Mouse (Mus musculus): ENCODE data around the gene Fignl1. TPM values are rescaled to one million over a fixed set of nuclear protein-coding genes. Genes with fewer than 3 reads are reported as not detected.
A peak's percentile ranks its signal among the peaks of the same experiment; 100 is the strongest.

Gene Fignl1
- total RNA-seq, 2 experiments from 2014 or later: 10.3 to 12.1 TPM

GRCm38 (mm10) chr11:11833100-11833499 is 24.3 kb upstream of the Fignl1 start:
- no peak for DNase-seq (ENCODE audit: low spot score in 2 of 2)

- no peak for DNase-seq (ENCODE audit: low spot score in 2 of 2)
Measured at GRCm38 (mm10) chr11:11832755-11833084, 24.0 kb upstream of the Fignl1 start.

DNA sequence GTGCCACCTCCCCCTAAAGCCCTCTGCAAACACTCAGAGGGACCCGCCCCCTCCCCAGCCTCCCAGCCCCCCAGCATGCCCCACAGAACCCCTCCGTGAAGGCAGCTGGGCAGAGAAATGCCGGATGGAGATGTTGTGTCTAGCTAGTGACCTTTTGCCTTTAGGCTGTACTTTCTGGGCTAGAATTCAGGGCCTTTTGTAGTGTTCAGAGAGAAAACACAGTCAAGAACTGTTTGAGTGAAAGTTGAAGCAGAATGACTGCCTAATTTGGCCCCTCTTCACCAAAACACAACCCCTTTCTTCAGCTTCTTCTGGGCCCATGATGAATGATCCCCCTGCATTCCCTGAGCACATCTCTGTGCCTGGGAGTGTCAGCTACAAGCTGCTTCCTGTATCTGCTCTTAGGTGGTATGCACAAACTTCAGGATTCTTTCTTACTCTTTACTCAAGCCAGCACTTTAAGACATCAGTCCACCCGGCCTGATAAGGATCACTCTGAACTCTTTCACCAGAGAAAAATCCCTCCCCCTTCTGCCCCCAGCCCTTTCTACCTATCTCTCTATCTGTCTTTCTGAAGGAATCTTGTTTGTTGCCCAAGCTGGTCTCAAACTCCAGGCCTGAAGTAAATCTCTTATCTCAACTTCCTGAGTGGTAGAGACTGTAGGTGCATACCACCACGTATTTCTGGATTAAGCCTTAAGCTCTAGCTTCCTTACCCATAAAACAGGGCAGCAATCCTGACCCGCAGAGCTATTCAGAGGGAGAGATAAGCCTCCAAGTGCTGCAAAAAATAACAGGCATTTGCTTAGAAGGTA is 23.4 kb upstream of the Fignl1 start:
- DNase-seq (ENCODE audit: low spot score in 2 of 2): no peak

GRCm38 (mm10) chr11:11831526-11831925 is 22.8 kb upstream of the Fignl1 start:
- no peak for DNase-seq (ENCODE audit: low spot score in 2 of 2)

GRCm38 (mm10) chr11:11830884-11831495 is 22.2 kb upstream of the Fignl1 start:
- no peak for DNase-seq (ENCODE audit: low spot score in 2 of 2)

- DNase-seq (ENCODE audit: low spot score in 2 of 2): no peak
Measured at GRCm38 (mm10) chr11:11829161-11830000, 20.6 kb upstream of the Fignl1 start.

DNA sequence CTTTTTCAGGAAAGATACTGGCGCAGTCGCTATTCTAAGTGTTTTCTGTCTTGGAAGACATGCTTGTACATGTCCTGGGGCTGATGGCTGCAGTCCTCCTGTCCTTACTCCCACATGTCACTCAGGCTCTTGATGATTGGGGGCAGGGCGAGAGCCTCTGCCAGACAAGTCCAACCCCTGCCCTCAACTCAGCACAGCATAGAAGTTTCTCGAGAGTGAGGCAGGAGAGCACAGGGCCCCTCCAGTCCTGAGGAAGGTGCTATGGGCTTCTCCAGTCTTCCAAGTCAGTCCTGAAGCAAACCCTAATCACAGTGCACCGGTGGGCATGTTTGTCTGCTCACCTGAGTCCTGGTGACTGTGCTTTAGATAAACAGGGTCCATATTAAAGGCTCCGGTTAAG is 20.0 kb upstream of the Fignl1 start:
- DNase-seq (ENCODE audit: low spot score in 2 of 2): no peak

GRCm38 (mm10) chr11:11828251-11828650 is 19.5 kb upstream of the Fignl1 start:
- DNase-seq (ENCODE audit: low spot score in 2 of 2): no peak

GRCm38 (mm10) chr11:11826475-11826874 is 17.7 kb upstream of the Fignl1 start:
- no peak for DNase-seq (ENCODE audit: low spot score in 2 of 2)

DNA sequence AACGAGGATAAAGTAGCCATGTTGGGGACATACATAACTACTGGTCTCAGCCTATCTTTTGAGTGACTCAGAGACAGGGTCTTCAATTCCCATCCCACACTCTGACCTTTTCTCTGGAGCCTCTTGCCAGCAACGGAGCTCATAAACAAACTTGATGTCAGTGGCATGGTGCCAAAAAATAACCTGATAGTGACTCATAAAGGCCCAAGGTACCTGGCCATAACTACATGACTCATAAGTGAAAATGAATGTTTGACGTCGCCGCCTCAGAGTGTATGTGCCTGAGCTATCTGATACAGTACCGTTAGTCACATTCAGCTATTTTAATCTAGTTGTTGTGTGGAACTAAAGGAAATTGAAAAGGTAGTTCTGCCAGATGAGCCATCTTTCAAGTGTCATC is 16.9 kb upstream of the Fignl1 start:
- no peak for DNase-seq (ENCODE audit: low spot score in 2 of 2)

GRCm38 (mm10) chr11:11824970-11825635 is 16.3 kb upstream of the Fignl1 start:
- DNase-seq (ENCODE audit: low spot score in 2 of 2): no peak

GRCm38 (mm10) chr11:11823980-11824911 is 15.5 kb upstream of the Fignl1 start:
- no peak for DNase-seq (ENCODE audit: low spot score in 2 of 2)

- DNase-seq (ENCODE audit: low spot score in 2 of 2): no peak
Measured at GRCm38 (mm10) chr11:11822181-11823095, 13.7 kb upstream of the Fignl1 start.

- DNase-seq (ENCODE audit: low spot score in 2 of 2): peak in 1 of 2 experiments; percentile 63
Measured at GRCm38 (mm10) chr11:11821387-11821975, 12.7 kb upstream of the Fignl1 start.

DNA sequence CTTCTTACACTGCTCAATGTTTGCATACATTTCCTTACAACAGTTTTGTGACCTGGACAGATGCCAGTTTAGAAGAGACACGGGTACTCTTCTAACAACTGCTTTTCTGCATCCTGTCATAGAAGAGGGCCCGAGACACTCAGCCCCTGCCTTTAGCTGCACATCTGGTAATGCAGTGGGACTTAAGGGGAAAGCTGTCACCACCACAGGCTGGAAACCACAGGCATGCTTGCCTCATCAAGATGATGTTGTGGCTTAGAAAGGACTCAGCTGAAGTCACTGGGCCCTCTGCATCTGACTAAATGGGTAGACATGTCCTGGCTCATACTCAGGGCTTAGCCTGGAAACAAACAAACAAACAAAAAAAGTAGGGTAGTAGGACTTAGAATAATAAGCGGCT is 12.0 kb upstream of the Fignl1 start:
- DNase-seq (ENCODE audit: low spot score in 2 of 2): no peak

GRCm38 (mm10) chr11:11820251-11820650 is 11.5 kb upstream of the Fignl1 start:
- DNase-seq (ENCODE audit: low spot score in 2 of 2): peak; percentile 51 to 81

DNA sequence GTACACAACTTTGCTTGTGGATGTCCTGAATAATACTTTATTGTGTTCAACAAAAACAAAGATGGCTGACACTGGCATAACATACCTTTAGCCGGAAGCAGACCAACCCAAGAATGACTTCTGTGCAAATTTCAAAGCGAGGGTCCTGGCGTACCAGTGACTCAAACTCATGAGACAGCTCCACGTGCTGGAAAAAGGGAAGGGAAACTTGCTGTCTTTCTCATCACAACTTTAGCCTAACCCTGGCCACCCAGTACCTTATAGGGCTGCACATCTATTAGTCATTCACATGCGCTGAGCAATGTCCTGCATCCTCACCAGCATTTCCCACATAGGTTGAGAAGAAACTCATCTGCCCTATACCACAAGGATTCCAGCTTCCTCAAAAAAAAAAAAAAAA is 10.4 kb upstream of the Fignl1 start:
- no peak for DNase-seq (ENCODE audit: low spot score in 2 of 2)

DNA sequence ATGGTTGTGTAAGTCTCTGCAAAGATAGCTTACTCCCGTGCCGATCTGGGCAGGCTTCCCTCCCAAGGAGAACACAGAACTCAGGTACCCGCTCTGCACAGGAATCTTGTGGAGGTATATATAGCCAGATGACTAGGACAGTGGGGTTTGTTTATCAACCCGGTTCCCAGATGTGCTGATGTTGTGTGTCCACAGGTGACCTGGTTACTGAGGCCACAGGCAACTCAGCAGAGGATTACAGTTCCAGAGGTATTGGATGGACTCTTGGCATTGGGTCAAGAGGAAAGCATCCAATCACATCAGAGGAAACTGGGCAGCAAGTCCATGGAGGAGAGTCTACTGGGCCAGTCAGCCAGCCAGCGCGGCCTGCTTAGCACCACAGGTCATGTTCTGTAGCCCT is 10.0 kb upstream of the Fignl1 start:
- no peak for DNase-seq (ENCODE audit: low spot score in 2 of 2)

DNA sequence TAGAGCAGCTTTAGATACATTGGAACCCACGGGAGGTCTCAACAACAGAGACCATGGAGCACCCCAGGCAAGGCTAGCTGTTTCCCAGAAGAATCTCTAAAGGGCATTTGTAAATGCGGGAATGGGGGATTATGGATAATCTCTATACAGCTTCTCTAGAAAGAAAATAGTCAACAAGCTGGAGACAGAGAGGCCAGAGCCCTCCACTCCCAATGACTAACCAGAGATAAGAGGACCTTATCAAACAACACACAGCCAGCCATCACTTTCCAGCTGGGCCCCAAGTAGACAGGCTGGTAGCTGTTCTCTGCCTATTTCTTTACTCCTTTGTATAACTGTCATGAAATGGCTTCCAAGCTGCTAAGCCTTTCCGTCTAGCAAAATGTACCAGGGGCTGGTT is 7.0 kb upstream of the Fignl1 start:
- no peak for DNase-seq (ENCODE audit: low spot score in 2 of 2)

Data from gastrocnemius, postnatal 4 days (tissue).